Mouse (Mus musculus) limb, embryonic 15.5 days (tissue): ENCODE results near the gene Slc6a18. TPM values are rescaled to one million over a fixed set of nuclear protein-coding genes. Genes with fewer than 3 reads are reported as not detected.

Experiments used
- ATAC-seq: fragments of 200-750 bp; cut with Nextera tagmentation; 2 replicates; pipeline ENCODE4 v1.8.0; 2017; ENCODE audit warnings: low read depth, moderate TSS enrichment; ENCODE audit not compliant: insufficient number of reproducible peaks, low FRiP score, low TSS enrichment
- H3K27ac ChIP-seq: fragments of 300-500 bp; sonication (generic); 2 replicates; pipeline ENCODE4 v1.5.1; 2015; ENCODE audit warnings: moderate library complexity, mild to moderate bottlenecking, inconsistent platforms
- H3K27me3 ChIP-seq: fragments of 300-500 bp; sonication (generic); 2 replicates; pipeline ENCODE4 v1.6.1; 2015; ENCODE audit warnings: inconsistent platforms
- H3K36me3 ChIP-seq: fragments of 300-500 bp; sonication (generic); 2 replicates; pipeline ENCODE4 v1.6.1; 2015; ENCODE audit warnings: inconsistent platforms
- H3K4me1 ChIP-seq: fragments of 300-500 bp; sonication (generic); 2 replicates; pipeline ENCODE4 v1.6.1; 2015; ENCODE audit warnings: inconsistent platforms
- H3K4me2 ChIP-seq: fragments of 300-500 bp; sonication (generic); 2 replicates; pipeline ENCODE4 v1.6.1; 2015; ENCODE audit warnings: mild to moderate bottlenecking, inconsistent platforms
- H3K4me3 ChIP-seq: fragments of 300-500 bp; sonication (generic); 2 replicates; pipeline ENCODE4 v1.5.1; 2015; ENCODE audit warnings: mild to moderate bottlenecking, inconsistent platforms
- H3K9ac ChIP-seq: fragments of 300-500 bp; sonication (generic); 2 replicates; pipeline ENCODE4 v1.6.1; 2015; ENCODE audit warnings: inconsistent platforms
- H3K9me3 ChIP-seq: fragments of 300-500 bp; sonication (generic); 2 replicates; pipeline ENCODE4 v1.6.1; 2016; ENCODE audit warnings: inconsistent platforms
- WGBS: fragments of 180-500 bp; shearing (Covaris S2); methylation state at CpG from one replicate; pipeline ENCODE4 v1.1.7; 2015; 5-methylcytosine and 5-hydroxymethylcytosine counted together
- polyA plus RNA-seq: library from polyadenylated mRNA; unstranded; fragments of >200 nt; fragmentation: Nextera tagmentation; extraction: Ambion mirVana; gene quantifications from 2 replicates; pipeline ENCODE4 v1.2.1, GENCODE M21; 2015

Slc6a18 gene
- 0.08 and 0.09 TPM in 2 replicates for polyA plus RNA-seq

DNA sequence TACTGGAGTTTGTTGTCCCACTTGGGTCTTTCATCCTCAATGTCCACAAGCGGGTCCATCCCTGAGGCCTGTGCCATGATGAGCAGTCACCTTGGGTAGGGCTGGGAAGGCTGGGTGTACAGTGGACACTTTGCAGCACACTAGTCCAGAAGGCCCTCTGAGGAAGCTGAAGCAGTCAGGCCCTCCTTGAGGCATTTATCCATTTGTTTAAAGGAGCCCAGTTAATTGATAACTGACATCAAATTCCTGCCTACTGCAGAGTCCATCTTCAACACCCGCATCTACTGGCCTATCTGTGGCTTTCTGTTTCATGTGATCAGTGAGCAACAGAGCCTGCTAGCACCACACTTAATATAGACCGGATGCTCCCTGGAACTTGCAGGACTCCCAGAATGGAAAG is at the start of gene Slc6a18:
TSS of gene Slc6a18 (minus strand) at position 171 of the 400 bp plus-strand sequence.
- WGBS: 75% methylated on average over 3 of the region's 3 CpGs
- Histone ChIP-seq H3K4me3 (no peak within 1 kb of the TSS), H3K27ac (no peak within 1 kb of the TSS), H3K9me3 (no peaks in the 10 kb centered on the region), H3K4me2 (no peak within 1 kb of the TSS), H3K9ac (no peak within 1 kb of the TSS), H3K36me3 (no peaks in the 10 kb centered on the region), H3K4me1 (no peaks in the 10 kb centered on the region), H3K27me3 (no peaks in the 10 kb centered on the region)
- ATAC-seq: no peak

DNA sequence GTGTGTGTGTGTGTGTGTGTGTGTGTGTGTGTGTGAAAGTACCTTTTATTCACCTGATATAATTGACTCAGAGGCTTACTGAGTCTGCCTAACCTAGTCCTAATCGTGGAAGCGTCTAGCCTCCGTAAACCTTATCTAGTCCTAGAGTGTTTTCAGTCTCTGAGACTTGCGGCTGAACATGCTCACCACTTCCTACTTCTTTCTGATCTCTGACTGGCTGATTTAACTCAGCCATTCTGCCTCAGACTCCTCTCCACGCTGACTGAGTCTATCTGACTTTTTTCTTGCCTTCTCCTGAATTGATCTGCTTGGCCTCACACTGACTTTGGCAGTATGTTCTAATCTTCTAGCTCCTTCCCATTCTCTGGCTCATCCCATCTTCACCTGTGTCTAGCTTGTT is 47.5 kb upstream of the Slc6a18 start:
- no peaks in the 10 kb centered on the region for H3K36me3 ChIP-seq
- 81% methylated on average over 5 of the region's 5 CpGs for WGBS
- peaks cover 4% of the 10 kb centered on the region; the same call in 1 of the 2 replicates for H3K27me3 ChIP-seq
- H3K4me3 ChIP-seq: no peak overlapping the region
- H3K9ac ChIP-seq: no peak overlapping the region
- H3K9me3 ChIP-seq: no peaks in the 10 kb centered on the region
- ATAC-seq: no peak
- no peaks in the 10 kb centered on the region for H3K4me1 ChIP-seq
- H3K4me2 ChIP-seq: no peak overlapping the region
- no peak overlapping the region for H3K27ac ChIP-seq

DNA sequence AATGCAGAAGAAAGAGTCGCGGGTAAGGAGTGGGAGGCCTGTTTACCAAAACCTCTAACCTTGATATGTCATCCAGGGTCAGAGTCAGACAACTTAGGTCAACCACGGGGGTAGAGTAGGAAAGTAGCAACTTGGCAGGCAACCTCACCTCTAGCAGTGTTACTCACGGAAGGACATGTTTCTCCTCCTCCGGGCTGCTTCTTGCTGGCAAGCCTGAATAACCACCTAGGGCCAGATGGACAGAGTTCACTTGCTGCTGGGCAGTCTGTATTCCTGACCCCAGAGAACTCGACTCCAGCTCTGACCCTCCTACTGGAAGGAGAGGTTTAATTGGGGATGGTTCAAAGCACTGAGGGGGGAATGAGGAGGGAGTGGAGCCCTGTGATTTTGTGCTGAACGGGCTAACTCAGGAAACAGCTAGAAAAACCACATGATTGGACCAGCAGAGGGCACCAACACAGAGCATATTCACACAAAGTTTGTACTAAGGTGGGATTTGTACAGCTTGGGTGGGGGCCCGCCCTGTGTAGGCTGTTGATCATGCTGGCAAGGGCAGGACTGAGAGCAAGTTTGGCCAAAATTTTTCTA is 45.4 kb upstream of the Slc6a18 start:
- Histone ChIP-seq H3K9ac (no peak overlapping the region), H3K4me2 (no peak overlapping the region), H3K4me3 (no peak overlapping the region), H3K27ac (no peak overlapping the region), H3K4me1 (no peaks in the 10 kb centered on the region), H3K27me3 (peaks cover 4% of the 10 kb centered on the region; the same call in 1 of the 2 replicates), H3K36me3 (no peaks in the 10 kb centered on the region), H3K9me3 (no peaks in the 10 kb centered on the region)
- WGBS: 35% methylated on average over 8 of the region's 8 CpGs
- ATAC-seq: no peak

DNA sequence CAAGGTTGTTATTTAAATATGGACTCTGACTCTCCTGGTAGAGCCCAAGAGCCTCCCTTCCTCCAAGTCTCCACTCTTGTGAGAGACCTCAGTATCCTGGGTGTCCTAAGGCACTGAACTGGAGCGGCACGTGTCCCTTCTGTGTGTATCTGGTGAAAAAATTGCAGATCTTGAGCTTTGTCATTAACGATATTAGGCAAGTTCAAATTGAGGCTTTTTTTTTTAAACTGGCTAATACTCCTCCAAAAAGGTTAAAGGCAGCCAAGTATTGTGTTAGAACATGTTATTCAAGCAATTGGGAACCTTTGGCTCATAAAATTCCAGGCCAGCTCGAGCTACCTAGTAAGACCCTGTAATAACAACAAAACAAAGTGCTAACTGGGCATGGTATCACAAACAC is 42.4 kb upstream of the Slc6a18 start:
- H3K4me1 ChIP-seq: no peaks in the 10 kb centered on the region
- peaks cover 4% of the 10 kb centered on the region; the same call in 1 of the 2 replicates for H3K27me3 ChIP-seq
- H3K9ac ChIP-seq: no peak overlapping the region
- no peak overlapping the region for H3K4me3 ChIP-seq
- no peaks in the 10 kb centered on the region for H3K36me3 ChIP-seq
- 73% methylated on average over 4 of the region's 4 CpGs for WGBS
- no peak overlapping the region for H3K27ac ChIP-seq
- no peak overlapping the region for H3K4me2 ChIP-seq
- no peaks in the 10 kb centered on the region for H3K9me3 ChIP-seq
- no peak for ATAC-seq

DNA sequence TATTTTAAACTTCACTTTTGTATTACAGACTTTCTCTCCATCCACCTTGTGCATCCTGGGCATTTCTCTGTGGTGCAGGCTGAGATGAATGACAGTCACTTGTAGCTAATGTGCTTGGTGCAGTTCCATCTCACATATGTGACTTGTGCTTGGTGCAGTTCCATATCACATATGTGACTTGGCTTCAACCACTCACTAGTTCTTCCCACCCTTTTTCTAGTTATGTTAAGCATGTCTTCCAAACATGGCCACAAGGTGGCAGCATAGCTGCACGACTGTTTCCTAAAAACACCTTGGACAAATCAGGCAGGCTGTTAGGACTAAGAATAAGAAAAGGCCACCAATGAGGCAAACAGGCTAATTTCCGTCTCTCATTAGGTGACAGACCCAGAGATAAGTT is 40.4 kb upstream of the Slc6a18 start:
- Histone ChIP-seq H3K4me1 (no peaks in the 10 kb centered on the region), H3K9me3 (no peaks in the 10 kb centered on the region), H3K27ac (no peak overlapping the region), H3K9ac (no peak overlapping the region), H3K4me3 (no peak overlapping the region), H3K4me2 (no peak overlapping the region), H3K36me3 (no peaks in the 10 kb centered on the region), H3K27me3 (peaks cover 4% of the 10 kb centered on the region; the same call in 1 of the 2 replicates)
- under 1% methylated on average over 2 of the region's 2 CpGs for WGBS
- no peak for ATAC-seq

DNA sequence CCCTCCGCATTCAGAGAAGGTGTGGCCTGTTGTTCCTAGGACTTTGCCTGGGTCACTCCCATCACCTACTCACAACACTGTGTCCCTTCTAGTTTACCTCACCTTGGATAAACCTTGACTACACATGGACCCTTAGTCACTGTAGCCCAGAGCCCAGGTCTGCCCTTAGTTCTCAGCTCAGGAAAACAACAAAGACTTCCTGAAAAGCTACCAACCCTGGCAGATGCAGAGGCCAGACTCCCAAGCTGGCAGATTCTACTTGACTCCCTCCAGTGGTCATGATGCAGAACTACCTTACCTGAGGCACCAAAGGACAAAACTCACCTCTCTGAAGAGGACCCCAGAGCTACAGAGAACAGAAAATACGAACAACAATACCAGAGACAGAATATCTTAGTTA is 36.2 kb upstream of the Slc6a18 start:
- Histone ChIP-seq H3K4me2 (no peak overlapping the region), H3K36me3 (no peaks in the 10 kb centered on the region), H3K9me3 (no peaks in the 10 kb centered on the region), H3K9ac (no peak overlapping the region), H3K4me3 (no peak overlapping the region), H3K4me1 (no peaks in the 10 kb centered on the region), H3K27me3 (no peaks in the 10 kb centered on the region), H3K27ac (no peak overlapping the region)
- 56% methylated on average over 2 of the region's 2 CpGs for WGBS
- ATAC-seq: no peak

DNA sequence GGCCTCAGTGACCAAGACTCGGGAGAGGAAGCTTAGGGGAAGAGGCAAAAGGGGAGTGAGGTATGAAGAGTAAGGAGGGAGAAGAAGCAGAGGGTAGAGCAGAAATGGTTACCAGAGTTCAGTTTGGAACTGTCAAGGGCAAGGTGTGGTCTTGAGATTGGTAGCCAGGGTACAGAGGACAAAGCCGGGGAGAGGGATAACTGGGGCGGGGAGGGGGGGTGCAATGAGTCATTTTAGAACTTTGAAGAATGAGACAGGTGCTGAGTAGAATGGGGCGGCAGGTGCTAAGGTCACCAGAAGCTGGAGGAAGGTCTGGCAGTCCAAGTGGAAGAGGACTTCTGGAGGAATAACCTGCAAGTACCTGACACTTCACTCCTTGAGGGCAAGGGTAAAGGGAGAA is 35.4 kb upstream of the Slc6a18 start:
- Histone ChIP-seq H3K27me3 (no peaks in the 10 kb centered on the region), H3K4me2 (no peak overlapping the region), H3K4me3 (no peak overlapping the region), H3K27ac (no peak overlapping the region), H3K9me3 (no peaks in the 10 kb centered on the region), H3K36me3 (no peaks in the 10 kb centered on the region), H3K9ac (no peak overlapping the region), H3K4me1 (no peaks in the 10 kb centered on the region)
- WGBS: 71% methylated on average over 4 of the region's 4 CpGs
- ATAC-seq: no peak

DNA sequence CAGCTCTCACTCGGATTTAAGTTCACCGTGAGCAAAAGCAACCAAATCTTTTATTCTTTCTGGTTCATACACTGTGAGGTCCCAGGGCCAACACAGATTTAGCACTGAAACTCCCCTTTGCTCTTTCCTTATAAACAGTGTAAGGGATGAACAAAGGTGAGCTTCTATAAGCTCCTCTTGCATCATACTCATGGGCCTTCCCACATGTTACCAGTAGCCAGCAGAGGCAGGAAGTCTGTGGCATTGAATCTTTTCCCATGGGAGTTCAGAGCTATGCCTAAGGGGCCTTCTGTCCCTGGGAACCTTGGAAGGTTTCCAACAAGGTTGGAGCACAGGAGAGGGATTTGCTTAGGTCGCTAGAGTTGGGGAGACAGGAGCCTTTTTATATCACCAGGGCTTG is 34.4 kb upstream of the Slc6a18 start:
- Histone ChIP-seq H3K27me3 (no peaks in the 10 kb centered on the region), H3K4me1 (no peaks in the 10 kb centered on the region), H3K27ac (no peak overlapping the region), H3K4me3 (no peak overlapping the region), H3K9me3 (no peaks in the 10 kb centered on the region), H3K36me3 (no peaks in the 10 kb centered on the region), H3K9ac (no peak overlapping the region), H3K4me2 (no peak overlapping the region)
- 67% methylated on average over 3 of the region's 3 CpGs for WGBS
- ATAC-seq: no peak

DNA sequence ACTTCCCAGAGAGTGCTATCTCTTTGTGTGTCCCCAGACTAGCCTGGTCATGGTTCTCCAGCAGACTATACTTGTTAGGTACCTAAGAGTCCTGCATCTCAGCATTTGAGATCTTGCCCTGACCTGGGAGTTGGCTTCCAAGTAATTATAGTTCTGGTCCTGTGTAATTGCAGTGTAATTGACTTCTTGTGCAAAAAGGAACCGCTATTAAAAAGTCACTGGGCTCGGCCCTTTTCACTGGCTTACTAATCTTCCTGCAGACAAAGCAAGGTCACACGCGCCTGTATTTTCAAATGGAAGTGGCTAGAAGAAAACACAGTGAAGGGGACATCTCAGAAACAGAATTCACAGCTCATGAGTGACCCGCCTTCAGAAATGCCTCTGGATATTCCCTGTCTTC is 34.0 kb upstream of the Slc6a18 start:
- H3K4me1 ChIP-seq: no peaks in the 10 kb centered on the region
- no peak for ATAC-seq
- H3K27me3 ChIP-seq: no peaks in the 10 kb centered on the region
- no peak overlapping the region for H3K9ac ChIP-seq
- 84% methylated on average over 5 of the region's 5 CpGs for WGBS
- no peak overlapping the region for H3K4me3 ChIP-seq
- no peaks in the 10 kb centered on the region for H3K9me3 ChIP-seq
- H3K4me2 ChIP-seq: no peak overlapping the region
- no peaks in the 10 kb centered on the region for H3K36me3 ChIP-seq
- no peak overlapping the region for H3K27ac ChIP-seq

DNA sequence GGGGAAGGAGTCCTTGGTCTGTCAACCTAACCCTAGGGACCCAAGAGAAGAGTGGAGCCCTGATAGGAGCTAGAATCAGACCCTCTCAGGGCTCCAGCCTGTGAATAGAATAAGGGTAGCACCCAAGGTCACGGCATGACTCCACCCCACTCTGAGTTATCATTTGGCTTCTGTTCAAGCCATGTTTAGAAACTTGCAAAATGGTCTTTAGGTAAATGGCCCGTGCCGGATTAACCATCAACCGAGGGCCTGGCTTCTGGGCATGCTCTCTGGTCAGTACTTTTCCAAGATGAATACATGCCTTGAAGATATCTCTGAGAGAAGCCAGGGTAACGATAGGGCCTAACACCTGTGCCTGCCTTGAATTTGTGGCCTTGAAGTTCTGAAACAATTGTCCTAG is 33.4 kb upstream of the Slc6a18 start:
- H3K27me3 ChIP-seq: no peaks in the 10 kb centered on the region
- 91% methylated on average over 5 of the region's 5 CpGs for WGBS
- no peak overlapping the region for H3K4me3 ChIP-seq
- H3K4me2 ChIP-seq: no peak overlapping the region
- no peak overlapping the region for H3K27ac ChIP-seq
- H3K9ac ChIP-seq: no peak overlapping the region
- H3K9me3 ChIP-seq: no peaks in the 10 kb centered on the region
- no peak for ATAC-seq
- no peaks in the 10 kb centered on the region for H3K4me1 ChIP-seq
- H3K36me3 ChIP-seq: no peaks in the 10 kb centered on the region

DNA sequence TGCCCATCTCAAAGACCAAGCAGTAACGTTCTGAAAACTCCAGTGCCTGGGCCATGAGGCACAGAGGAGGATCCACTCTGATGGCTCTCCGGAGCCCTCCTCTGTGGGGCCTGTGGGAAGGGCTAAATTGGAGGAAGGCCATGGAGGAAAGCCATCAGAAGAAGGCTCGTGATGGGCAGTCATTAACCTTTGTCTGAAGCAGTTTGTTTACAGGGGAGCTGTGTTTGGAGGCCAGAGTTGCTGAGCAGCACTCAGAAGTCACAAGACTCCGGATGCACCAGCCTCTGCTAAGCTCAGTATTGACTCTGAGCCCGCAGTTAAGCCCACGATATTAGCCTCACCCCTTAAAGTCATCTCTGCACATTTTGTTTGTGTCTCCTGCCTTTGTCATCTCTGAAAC is 31.7 kb upstream of the Slc6a18 start:
- no peaks in the 10 kb centered on the region for H3K4me1 ChIP-seq
- H3K4me2 ChIP-seq: no peak overlapping the region
- H3K36me3 ChIP-seq: no peaks in the 10 kb centered on the region
- no peaks in the 10 kb centered on the region for H3K27me3 ChIP-seq
- H3K27ac ChIP-seq: no peak overlapping the region
- H3K9ac ChIP-seq: no peak overlapping the region
- H3K4me3 ChIP-seq: no peak overlapping the region
- WGBS: 57% methylated on average over 6 of the region's 6 CpGs
- ATAC-seq: no peak
- no peaks in the 10 kb centered on the region for H3K9me3 ChIP-seq

DNA sequence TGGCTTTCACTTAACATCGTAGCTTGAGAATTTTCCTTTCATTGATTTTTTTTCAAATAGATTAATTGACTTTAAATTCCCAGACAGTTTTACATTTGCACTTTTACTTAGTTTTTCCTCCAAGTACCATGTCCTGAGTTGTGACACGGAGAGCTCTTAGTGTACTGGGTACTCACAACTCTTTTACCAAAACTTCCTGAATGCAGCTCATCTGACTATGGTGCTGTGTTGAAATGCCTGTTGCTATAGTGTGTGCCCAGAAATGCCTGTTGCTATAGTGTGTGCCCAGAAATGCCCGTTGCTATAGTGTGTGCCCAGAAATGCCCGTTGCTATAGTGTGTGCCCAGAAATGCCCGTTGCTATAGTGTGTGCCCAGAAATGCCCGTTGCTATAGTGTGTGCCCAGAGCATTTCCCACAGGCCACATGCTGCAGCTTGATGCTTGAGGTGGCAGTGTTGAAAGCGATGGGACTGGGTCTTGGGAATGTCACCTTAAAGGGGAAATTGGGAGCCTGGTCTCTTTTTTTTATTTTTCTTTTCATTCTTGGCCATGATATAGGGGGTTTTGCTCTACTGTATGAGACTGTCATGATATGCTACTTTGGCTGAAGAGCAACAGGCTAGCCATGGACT is 27.0 kb upstream of the Slc6a18 start, which contains the start of gene Slc6a19:
TSS of gene Slc6a19 (minus strand) at position 172 of the 632 bp plus-strand sequence.
- no peaks in the 10 kb centered on the region for H3K36me3 ChIP-seq
- H3K4me2 ChIP-seq: no peak within 1 kb of the TSS
- WGBS: 87% methylated on average over 7 of the region's 7 CpGs
- no peaks in the 10 kb centered on the region for H3K27me3 ChIP-seq
- H3K27ac ChIP-seq: no peak within 1 kb of the TSS
- ATAC-seq: no peak
- no peaks in the 10 kb centered on the region for H3K4me1 ChIP-seq
- H3K4me3 ChIP-seq: no peak within 1 kb of the TSS
- H3K9ac ChIP-seq: no peak within 1 kb of the TSS
- no peaks in the 10 kb centered on the region for H3K9me3 ChIP-seq
